Mouse (Mus musculus): ENCODE results near the gene Grid2. TPM values are rescaled to one million over a fixed set of nuclear protein-coding genes. Genes with fewer than 3 reads are reported as not detected.
A peak's percentile ranks its signal among the peaks of the same experiment; 100 is the strongest.

The Grid2 gene
- polyA plus RNA-seq, 1 experiment from 2014 or later = 13.4 TPM

GRCm38 (mm10) chr6:64731126-64731525, 1475.5 kb downstream of the Grid2 start:
- WGBS = 6% methylated on average over 7 of the region's 7 CpGs
- no peak for ATAC-seq (ENCODE audit: low FRiP score)
- Histone ChIP-seq H3K4me3 (no peak overlapping the region), H3K4me2 (no peak overlapping the region), H3K4me1 (replicated peaks) (peaks cover 43% of the 10 kb centered on the region), H3K9me3 (no peaks in the 10 kb centered on the region), H3K27ac (no peak overlapping the region), H3K27me3 (peaks cover 94% of the 10 kb centered on the region), H3K9ac (no peak overlapping the region), H3K36me3 (no peaks in the 10 kb centered on the region)

DNA sequence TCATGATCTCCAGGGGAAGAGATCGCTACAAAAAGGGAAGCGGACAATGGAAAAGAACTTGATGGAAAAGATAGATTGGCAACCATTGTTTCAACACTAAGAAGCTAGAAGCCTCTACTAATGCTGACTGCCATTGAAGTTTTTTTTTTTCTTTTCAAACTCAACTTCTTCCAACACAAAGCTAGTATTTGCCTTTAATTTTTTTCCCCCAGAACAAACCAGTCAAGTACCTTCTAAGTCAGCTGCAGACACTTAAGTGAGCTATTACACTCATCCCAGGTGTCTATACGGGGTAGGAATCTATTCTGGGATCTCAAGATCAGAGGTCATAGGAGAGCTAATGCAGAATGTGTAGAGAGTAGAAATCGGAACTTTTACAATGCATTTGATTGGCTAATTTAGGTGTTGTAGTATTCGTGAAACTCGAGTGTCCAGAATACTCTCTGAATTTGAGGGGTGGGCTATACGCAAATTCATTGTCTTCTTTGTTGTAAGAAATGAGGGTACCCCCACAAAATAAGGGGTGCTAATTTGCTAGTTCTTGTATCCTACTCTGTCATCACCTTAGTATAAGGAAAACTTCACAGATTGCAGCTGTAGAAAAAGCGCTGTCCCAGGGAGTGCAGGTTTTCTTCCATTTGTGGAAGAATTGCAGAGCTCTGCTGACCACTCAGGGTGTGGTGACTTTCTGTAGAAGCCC, 1476.1 kb downstream of the Grid2 start:
- 4% methylated on average over 8 of the region's 8 CpGs for WGBS

DNA sequence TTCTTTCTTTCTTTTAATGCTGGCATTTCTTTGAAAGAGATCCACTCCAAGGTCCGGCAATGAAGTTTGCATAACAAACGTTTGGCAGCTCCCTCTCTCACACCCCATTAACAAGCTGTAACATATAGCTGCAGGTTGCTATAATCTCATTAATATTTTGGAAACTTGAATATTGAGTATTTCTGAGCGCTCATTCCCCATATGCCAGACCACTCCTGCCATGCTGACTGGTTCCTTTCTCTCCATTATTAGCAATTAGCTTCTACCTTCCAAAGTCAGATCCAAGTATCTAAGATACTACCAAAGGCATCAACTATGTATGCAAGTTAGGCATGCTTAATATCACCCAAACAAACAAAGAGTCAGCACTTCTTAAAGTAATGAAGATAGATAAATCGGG, 1477.6 kb downstream of the Grid2 start:
- Histone ChIP-seq H3K9ac (no peak overlapping the region), H3K27ac (no peak overlapping the region), H3K36me3 (no peaks in the 10 kb centered on the region), H3K27me3 (peaks cover 87% of the 10 kb centered on the region), H3K4me2 (no peak overlapping the region), H3K4me1 (replicated peaks) (peaks cover 34% of the 10 kb centered on the region), H3K4me3 (no peak overlapping the region), H3K9me3 (no peaks in the 10 kb centered on the region)
- 2% methylated on average over 4 of the region's 4 CpGs for WGBS
- no peak for ATAC-seq (ENCODE audit: low FRiP score)

More for the DNA sequence above, 1476.1 kb downstream of the Grid2 start:
- Histone ChIP-seq H3K9ac (no peak overlapping the region), H3K9me3 (no peaks in the 10 kb centered on the region), H3K27me3 (peaks cover 97% of the 10 kb centered on the region), H3K4me1 (replicated peaks) (peaks cover 43% of the 10 kb centered on the region), H3K4me3 (no peak overlapping the region), H3K27ac (no peak overlapping the region), H3K4me2 (no peak overlapping the region), H3K36me3 (no peaks in the 10 kb centered on the region)
- ATAC-seq (ENCODE audit: low FRiP score) = no peak

GRCm38 (mm10) chr6:64734441-64735320, 1479.0 kb downstream of the Grid2 start:
- no peaks in the 10 kb centered on the region for H3K9me3 ChIP-seq
- peak overlapping the region; percentile 70 for H3K9ac ChIP-seq
- H3K4me2 ChIP-seq = peak overlapping the region; percentile 96
- no peaks in the 10 kb centered on the region for H3K36me3 ChIP-seq
- 1% methylated on average over 54 of the region's 54 CpGs for WGBS
- H3K27ac ChIP-seq = no peak overlapping the region
- peak; percentile 86 for ATAC-seq (ENCODE audit: low FRiP score)
- H3K27me3 ChIP-seq = peaks cover 78% of the 10 kb centered on the region
- peaks cover 21% of the 10 kb centered on the region for H3K4me1 ChIP-seq (replicated peaks)
- peak overlapping the region; percentile 55 for H3K4me3 ChIP-seq

DNA sequence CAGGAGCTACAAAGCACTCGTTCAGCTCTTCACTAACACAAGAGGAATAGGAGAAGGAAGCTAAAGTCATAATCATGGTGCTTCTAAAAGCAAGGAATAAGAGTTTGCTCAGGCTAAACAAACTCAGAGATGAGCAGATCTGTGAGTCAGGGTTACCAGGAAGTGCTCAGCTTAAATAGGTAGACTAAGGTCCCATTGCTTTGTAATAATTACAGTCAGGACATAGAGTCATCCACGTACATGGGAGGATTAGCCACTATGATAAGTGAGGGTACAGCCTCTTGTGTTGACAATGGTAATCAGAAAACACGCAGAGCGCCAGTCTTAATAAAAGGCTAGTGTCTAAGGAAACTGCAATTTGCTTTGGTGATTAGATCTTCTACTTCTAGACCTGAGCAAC, 1480.6 kb downstream of the Grid2 start:
- no peak for ATAC-seq (ENCODE audit: low FRiP score)
- H3K4me2 ChIP-seq = no peak overlapping the region
- H3K9ac ChIP-seq = no peak overlapping the region
- H3K4me1 ChIP-seq (replicated peaks) = peaks cover 11% of the 10 kb centered on the region
- no peaks in the 10 kb centered on the region for H3K36me3 ChIP-seq
- WGBS = 75% methylated on average over 4 of the region's 4 CpGs
- H3K4me3 ChIP-seq = no peak overlapping the region
- H3K27me3 ChIP-seq = peaks cover 72% of the 10 kb centered on the region
- H3K27ac ChIP-seq = no peak overlapping the region
- no peaks in the 10 kb centered on the region for H3K9me3 ChIP-seq

GRCm38 (mm10) chr6:64742915-64743489, 1487.3 kb downstream of the Grid2 start:
- no peak overlapping the region for H3K9ac ChIP-seq
- H3K27ac ChIP-seq = no peak overlapping the region
- peaks cover 17% of the 10 kb centered on the region; the same call in 1 of the 2 replicates for H3K27me3 ChIP-seq
- ATAC-seq (ENCODE audit: low FRiP score) = no peak
- H3K4me2 ChIP-seq = no peak overlapping the region
- H3K9me3 ChIP-seq = no peaks in the 10 kb centered on the region
- 84% methylated on average over 2 of the region's 2 CpGs for WGBS
- no peak overlapping the region for H3K4me3 ChIP-seq
- H3K4me1 ChIP-seq (replicated peaks) = no peaks in the 10 kb centered on the region
- H3K36me3 ChIP-seq = no peaks in the 10 kb centered on the region
